ENCODE assay signal across 8 mouse cellular contexts in genomic region chr1:75124346-75125321, GRCm38 (mm10). TPM values are rescaled to one million over a fixed set of nuclear protein-coding genes. Genes with fewer than 3 reads are reported as not detected.
DNase-seq lines count a peak whose midpoint lies in the region; ATAC-seq and TF ChIP-seq lines count a peak whose summit lies in the region.

Nhej1 (minus strand) TSS chr1:75125200.

- intact Hi-C loops in heart, postnatal 36 days (cut with DNase I): no loop called here

- no peaks in the 10 kb centered on the region for H3K9me3 ChIP-seq in forebrain, embryonic 15.5 days
- H3K9me3 ChIP-seq in lung, embryonic 14.5 days (ENCODE audit: low read depth, low read length): no peaks in the 10 kb centered on the region

- peak within 1 kb of the TSS; percentile 94 for H3K27ac ChIP-seq in forebrain, embryonic 15.5 days (replicated peaks)
- H3K27ac ChIP-seq in layer of hippocampus, adult 2 months: peak within 1 kb of the TSS; percentile 95
- H3K27ac ChIP-seq in lung, embryonic 14.5 days (ENCODE audit: low read depth): peak within 1 kb of the TSS; percentile 98
- peak within 1 kb of the TSS; percentile 59 for H3K27ac ChIP-seq in olfactory bulb, adult 2 months (ENCODE audit: insufficient read depth, low read depth, low read length)
- H3K27ac ChIP-seq in thymus, adult 2 months (ENCODE audit: control insufficient read depth, insufficient read depth, low read length): peak within 1 kb of the TSS; percentile 92

- peaks cover 6% of the 10 kb centered on the region for H3K4me1 ChIP-seq in forebrain, embryonic 15.5 days
- H3K4me1 ChIP-seq in lung, embryonic 14.5 days (ENCODE audit: insufficient read depth): 0 out of 2 replicates have a peak, but pooled peaks cover 4% of the 10 kb centered on the region
- H3K4me1 ChIP-seq in olfactory bulb, adult 2 months (ENCODE audit: control insufficient read depth, insufficient read depth, low read length): peaks cover 5% of the 10 kb centered on the region; the same call in 1 of the 2 replicates
- H3K4me1 ChIP-seq in thymus, adult 2 months (replicated peaks; ENCODE audit: control insufficient read depth, insufficient read depth, low read length): peaks cover 9% of the 10 kb centered on the region

- no peaks in the 10 kb centered on the region; the same call in 1 of the 2 replicates for H3K27me3 ChIP-seq in forebrain, embryonic 15.5 days
- no peaks in the 10 kb centered on the region for H3K27me3 ChIP-seq in lung, embryonic 14.5 days (ENCODE audit: insufficient read depth, low read length)
- no peaks in the 10 kb centered on the region for H3K27me3 ChIP-seq in thymus, adult 2 months (ENCODE audit: control insufficient read depth, insufficient read depth, low read length)

- peak; percentile 98 for DNase-seq in ES-CJ7 (ENCODE audit: low read depth, low spot score)
- peak; percentile 91 for DNase-seq in cerebellum, adult 11 months
- peak; percentile 96 to 97 for DNase-seq in heart, postnatal 36 days
- DNase-seq in layer of hippocampus, adult 2 months (ENCODE audit: low spot score in 2 of 2): peak; percentile 87 to 90
- DNase-seq in lung, embryonic 14.5 days: peak; percentile 100
- peak; percentile 96 for DNase-seq in thymus, adult 2 months

- peak; percentile 95 for ATAC-seq in forebrain, embryonic 15.5 days (replicated peaks)
- ATAC-seq in lung, embryonic 14.5 days (ENCODE audit: insufficient read depth): peak; percentile 96

- TF ChIP-seq CTCF in layer of hippocampus, adult 2 months (conservative IDR thresholded peaks at IDR 0.05): peak; percentile 93
- TF ChIP-seq CTCF in lung, embryonic 14.5 days (IDR thresholded peaks at IDR 0.05; ENCODE audit: low read depth): peak; percentile 86
- peak; percentile 47; the same call in 1 of the 2 replicates for TF ChIP-seq CTCF in olfactory bulb, adult 2 months (IDR thresholded peaks at IDR 0.05; ENCODE audit: insufficient read depth, low read depth, low read length)
- TF ChIP-seq CTCF in thymus, adult 2 months (IDR thresholded peaks at IDR 0.05; ENCODE audit: borderline replicate concordance, control insufficient read depth, extremely low read depth, insufficient read depth, low read length, poor library complexity): peak; percentile 88; the same call in 1 of the 2 replicates

- no peaks in the 10 kb centered on the region for H3K36me3 ChIP-seq in forebrain, embryonic 15.5 days
- no peaks in the 10 kb centered on the region for H3K36me3 ChIP-seq in lung, embryonic 14.5 days (ENCODE audit: insufficient read depth)
- no peaks in the 10 kb centered on the region for H3K36me3 ChIP-seq in thymus, adult 2 months (ENCODE audit: control insufficient read depth, insufficient read depth, low read length)

- H3K9ac ChIP-seq in forebrain, embryonic 15.5 days (replicated peaks): peak within 1 kb of the TSS; percentile 66
- peak within 1 kb of the TSS; percentile 57 for H3K9ac ChIP-seq in lung, embryonic 14.5 days

- WGBS in forebrain, embryonic 15.5 days: 1% methylated on average over 56 of the region's 56 CpGs
- 2% methylated on average over 56 of the region's 56 CpGs for WGBS in lung, embryonic 14.5 days
- WGBS in olfactory bulb, adult 2 months: 1% methylated on average over 56 of the region's 56 CpGs
- whole genome bisulfite sequencing in thymus, adult 2 months: 1% methylated on average over 56 of the region's 56 CpGs

- TF ChIP-seq POLR2A in olfactory bulb, adult 2 months (IDR thresholded peaks at IDR 0.05; ENCODE audit: insufficient read depth, low read depth, low read length): peak; percentile 73
- TF ChIP-seq POLR2A in thymus, adult 2 months (IDR thresholded peaks at IDR 0.05; ENCODE audit: control insufficient read depth, extremely low read depth, insufficient read depth, low read length, poor library complexity): peak; percentile 74

- peak within 1 kb of the TSS; percentile 76 for H3K4me3 ChIP-seq in forebrain, embryonic 15.5 days
- H3K4me3 ChIP-seq in layer of hippocampus, adult 2 months: peak within 1 kb of the TSS; percentile 58
- H3K4me3 ChIP-seq in lung, embryonic 14.5 days (ENCODE audit: low read depth, low read length): peak within 1 kb of the TSS; percentile 56
- peak within 1 kb of the TSS; percentile 58 for H3K4me3 ChIP-seq in olfactory bulb, adult 2 months (ENCODE audit: insufficient read depth, low read depth, low read length)
- peak within 1 kb of the TSS; percentile 92 for H3K4me3 ChIP-seq in thymus, adult 2 months (ENCODE audit: control insufficient read depth, insufficient read depth, low read length)

- peak within 1 kb of the TSS; percentile 65 for H3K4me2 ChIP-seq in forebrain, embryonic 15.5 days (replicated peaks)
- peak within 1 kb of the TSS; percentile 65 for H3K4me2 ChIP-seq in lung, embryonic 14.5 days

RNA-seq across cellular contexts. Expression of gene Nhej1, which starts in this region (rescaled TPM):
- polyA plus RNA-seq in forebrain, embryonic 15.5 days (2015; fragmentation: Nextera tagmentation; extraction: Ambion mirVana): 7.0 and 7.7 TPM in 2 replicates
- 1 to 10 TPM; 4.5 TPM for total RNA-seq in heart, postnatal 36 days (2021)
- 1 to 10 TPM; 1.9 to 2.0 TPM for total RNA-seq in layer of hippocampus, adult 2 months (2021)
- polyA plus RNA-seq in lung, embryonic 14.5 days (2014; fragmentation: Nextera tagmentation; extraction: Ambion mirVana): 9.2 and 10.0 TPM in 2 replicates
- not detected in 2 replicates for polyA plus RNA-seq in olfactory bulb, adult 2 months (2012; ENCODE audit: insufficient read depth, insufficient read length, low replicate concordance, missing spikeins)
- polyA plus RNA-seq in thymus, adult 2 months (2012; rRNA removed): 4.7 and 5.5 TPM in 2 replicates

Comparison
In these comparisons a context has a peak if more than half of its experiments do, and no peak if none do; other contexts are left out.
1. Peak in every context shown above with its lines: DNase-seq, ATAC-seq, H3K4me3 ChIP-seq and H3K27ac ChIP-seq.